Mouse (Mus musculus): ENCODE data around the gene Gm28230. TPM values are rescaled to one million over a fixed set of nuclear protein-coding genes. Genes with fewer than 3 reads are reported as not detected.

Gene Gm28230
- polyA plus RNA-seq, 1 experiment from 2014 or later: not detected

- Histone ChIP-seq H3K9me3 (no peaks in the 10 kb centered on the region), H3K9ac (replicated peaks) (no peak overlapping the region), H3K4me2 (replicated peaks) (no peak overlapping the region), H3K27ac (replicated peaks) (no peak overlapping the region), H3K4me1 (0 out of 2 replicates have a peak, but pooled peaks cover 5% of the 10 kb centered on the region), H3K27me3 (peaks cover 100% of the 10 kb centered on the region), H3K4me3 (no peak overlapping the region), H3K36me3 (no peaks in the 10 kb centered on the region)
- ATAC-seq (ENCODE audit: low FRiP score, low read depth): no peak
- WGBS: 5% methylated on average over 8 of the region's 8 CpGs
These were observed 3.6 kb upstream of the Gm28230 start for GRCm38 (mm10) chr2:74722949-74723348.

GRCm38 (mm10) chr2:74724244-74725015, 2.1 kb upstream of the Gm28230 start:
- Histone ChIP-seq H3K9me3 (no peaks in the 10 kb centered on the region), H3K36me3 (no peaks in the 10 kb centered on the region), H3K27ac (replicated peaks) (no peak overlapping the region), H3K9ac (replicated peaks) (no peak overlapping the region), H3K4me3 (no peak overlapping the region), H3K27me3 (peaks cover 100% of the 10 kb centered on the region), H3K4me1 (0 out of 2 replicates have a peak, but pooled peaks cover 5% of the 10 kb centered on the region), H3K4me2 (replicated peaks) (no peak overlapping the region)
- 6% methylated on average over 7 of the region's 7 CpGs for WGBS
- ATAC-seq (ENCODE audit: low FRiP score, low read depth): no peak

DNA sequence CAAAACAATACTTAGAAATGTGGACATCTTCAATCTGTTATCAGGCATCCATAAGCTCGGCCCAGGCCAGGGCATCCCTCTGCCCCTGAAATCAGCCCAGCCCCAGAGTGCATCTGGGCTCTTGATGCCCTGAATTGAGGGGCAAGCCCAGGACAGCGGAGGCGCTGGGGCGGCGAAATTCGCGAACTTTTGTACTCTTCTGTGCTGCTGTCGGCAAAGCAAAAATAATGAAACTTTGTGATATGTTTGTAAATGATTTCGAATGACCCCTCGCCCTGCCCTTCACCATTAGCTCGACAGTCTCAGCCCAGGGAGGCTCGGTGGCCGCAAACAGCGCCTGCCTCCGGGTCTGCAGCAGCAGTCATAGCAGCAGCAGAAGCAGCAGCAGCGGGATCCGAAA, 1.4 kb upstream of the Gm28230 start:
- Histone ChIP-seq H3K9ac (replicated peaks) (no peak overlapping the region), H3K27ac (replicated peaks) (no peak overlapping the region), H3K4me2 (replicated peaks) (no peak overlapping the region), H3K27me3 (peaks cover 99% of the 10 kb centered on the region), H3K9me3 (no peaks in the 10 kb centered on the region), H3K4me1 (0 out of 2 replicates have a peak, but pooled peaks cover 5% of the 10 kb centered on the region), H3K4me3 (no peak overlapping the region), H3K36me3 (no peaks in the 10 kb centered on the region)
- 2% methylated on average over 17 of the region's 17 CpGs for WGBS
- no peak for ATAC-seq (ENCODE audit: low FRiP score, low read depth)

GRCm38 (mm10) chr2:74726973-74727639, 578 bp downstream of the Gm28230 start:
- 0 out of 2 replicates have a peak, but pooled peaks cover 5% of the 10 kb centered on the region for H3K4me1 ChIP-seq
- H3K4me3 ChIP-seq: peak overlapping the region; percentile 14; the same call in 1 of the 2 replicates
- no peak overlapping the region for H3K27ac ChIP-seq (replicated peaks)
- under 1% methylated on average over 43 of the region's 43 CpGs for WGBS
- H3K4me2 ChIP-seq (replicated peaks): peak overlapping the region; percentile 14; the same call in 1 of the 2 replicates
- peaks cover 99% of the 10 kb centered on the region for H3K27me3 ChIP-seq
- H3K9me3 ChIP-seq: no peaks in the 10 kb centered on the region
- ATAC-seq (ENCODE audit: low FRiP score, low read depth): no peak
- no peak overlapping the region for H3K9ac ChIP-seq (replicated peaks)
- no peaks in the 10 kb centered on the region for H3K36me3 ChIP-seq

- Histone ChIP-seq H3K9ac (replicated peaks) (no peak overlapping the region), H3K9me3 (no peaks in the 10 kb centered on the region), H3K4me3 (peak overlapping the region; percentile 14; the same call in 1 of the 2 replicates), H3K36me3 (no peaks in the 10 kb centered on the region), H3K27me3 (peaks cover 99% of the 10 kb centered on the region), H3K4me2 (replicated peaks) (peak overlapping the region; percentile 14; the same call in 1 of the 2 replicates), H3K27ac (replicated peaks) (no peak overlapping the region), H3K4me1 (peaks cover 9% of the 10 kb centered on the region; the same call in 1 of the 2 replicates)
- 2% methylated on average over 25 of the region's 25 CpGs for WGBS
- ATAC-seq (ENCODE audit: low FRiP score, low read depth): no peak
These were observed 1.2 kb downstream of the Gm28230 start for GRCm38 (mm10) chr2:74727640-74728302.

DNA sequence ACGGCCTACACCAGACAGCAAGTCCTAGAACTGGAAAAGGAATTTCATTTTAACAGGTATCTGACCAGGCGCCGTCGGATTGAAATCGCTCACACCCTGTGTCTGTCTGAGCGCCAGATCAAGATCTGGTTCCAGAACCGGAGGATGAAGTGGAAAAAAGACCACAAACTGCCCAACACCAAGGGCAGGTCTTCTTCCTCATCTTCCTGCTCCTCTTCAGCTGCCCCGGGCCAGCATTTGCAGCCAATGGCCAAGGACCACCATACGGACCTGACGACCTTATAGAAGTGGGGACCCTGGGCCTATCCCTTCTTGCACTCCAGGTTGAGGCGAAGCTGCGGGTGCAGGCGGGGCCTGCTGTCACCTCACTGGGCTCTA, 1.8 kb downstream of the Gm28230 start:
- no peak overlapping the region for H3K9ac ChIP-seq (replicated peaks)
- H3K4me2 ChIP-seq (replicated peaks): no peak overlapping the region
- no peaks in the 10 kb centered on the region for H3K9me3 ChIP-seq
- no peaks in the 10 kb centered on the region for H3K36me3 ChIP-seq
- no peak for ATAC-seq (ENCODE audit: low FRiP score, low read depth)
- H3K4me1 ChIP-seq: peaks cover 9% of the 10 kb centered on the region; the same call in 1 of the 2 replicates
- no peak overlapping the region for H3K4me3 ChIP-seq
- WGBS: 2% methylated on average over 13 of the region's 13 CpGs
- H3K27ac ChIP-seq (replicated peaks): no peak overlapping the region
- H3K27me3 ChIP-seq: peaks cover 99% of the 10 kb centered on the region

DNA sequence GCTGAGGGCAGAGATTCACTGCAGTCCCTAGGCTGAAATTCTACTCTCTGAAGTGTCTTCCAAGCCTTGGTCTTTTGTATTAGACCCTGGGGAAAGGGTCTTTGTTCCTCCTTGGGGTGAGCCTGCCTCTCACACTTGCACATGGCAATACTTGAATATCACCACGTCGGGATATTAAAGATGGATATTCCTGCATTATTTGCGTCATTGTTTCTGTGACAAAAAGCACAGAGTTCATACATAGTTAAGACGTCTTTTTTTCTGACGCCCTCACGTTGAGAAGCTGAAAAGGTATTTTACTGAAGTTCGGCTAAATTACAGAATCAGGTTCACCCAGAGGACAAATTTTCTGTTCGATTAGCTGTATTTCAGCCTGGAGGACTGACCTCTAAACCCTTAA, 3.8 kb downstream of the Gm28230 start:
- Histone ChIP-seq H3K4me1 (peaks cover 9% of the 10 kb centered on the region; the same call in 1 of the 2 replicates), H3K27me3 (peaks cover 99% of the 10 kb centered on the region), H3K9ac (replicated peaks) (no peak overlapping the region), H3K9me3 (no peaks in the 10 kb centered on the region), H3K4me3 (no peak overlapping the region), H3K36me3 (no peaks in the 10 kb centered on the region), H3K27ac (replicated peaks) (no peak overlapping the region), H3K4me2 (replicated peaks) (no peak overlapping the region)
- no peak for ATAC-seq (ENCODE audit: low FRiP score, low read depth)
- WGBS: 3% methylated on average over 8 of the region's 8 CpGs

DNA sequence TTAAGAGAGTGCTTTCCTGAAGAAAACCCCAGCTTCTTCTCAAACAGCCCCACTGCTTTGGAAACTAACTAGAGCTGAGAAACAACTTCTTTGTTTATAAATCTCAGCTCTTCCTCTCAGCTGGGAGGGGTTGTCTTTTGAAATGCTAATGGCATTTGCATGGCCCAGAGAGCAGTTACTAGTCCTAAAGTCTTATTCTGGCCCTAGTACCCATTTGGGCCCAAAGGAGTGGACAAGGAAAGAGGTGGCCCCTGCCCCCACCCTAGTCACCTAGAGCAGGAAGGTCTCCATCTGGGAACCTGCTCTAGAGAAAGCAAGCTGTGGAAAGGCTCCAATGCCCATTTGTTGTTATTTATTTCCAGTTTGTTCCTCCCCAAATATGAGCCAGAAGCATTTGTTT, 4.5 kb downstream of the Gm28230 start:
- Histone ChIP-seq H3K36me3 (no peaks in the 10 kb centered on the region), H3K4me1 (peaks cover 11% of the 10 kb centered on the region), H3K27ac (replicated peaks) (no peak overlapping the region), H3K27me3 (peaks cover 99% of the 10 kb centered on the region), H3K4me3 (no peak overlapping the region), H3K4me2 (replicated peaks) (no peak overlapping the region), H3K9me3 (no peaks in the 10 kb centered on the region), H3K9ac (replicated peaks) (no peak overlapping the region)
- no peak for ATAC-seq (ENCODE audit: low FRiP score, low read depth)

GRCm38 (mm10) chr2:74731799-74732512, 5.4 kb downstream of the Gm28230 start:
- WGBS: 1% methylated on average over 9 of the region's 9 CpGs
- Histone ChIP-seq H3K9ac (replicated peaks) (no peak overlapping the region), H3K4me3 (no peak overlapping the region)

GRCm38 (mm10) chr2:74732513-74733316, 6.2 kb downstream of the Gm28230 start:
- no peak overlapping the region for H3K4me2 ChIP-seq (replicated peaks)
- 1% methylated on average over 52 of the region's 52 CpGs for whole genome bisulfite sequencing

More at GRCm38 (mm10) chr2:74731799-74732512, 5.4 kb downstream of the Gm28230 start:
- H3K9me3 ChIP-seq: no peaks in the 10 kb centered on the region
- no peak for ATAC-seq (ENCODE audit: low FRiP score, low read depth)
- no peak overlapping the region for H3K27ac ChIP-seq (replicated peaks)
- H3K4me1 ChIP-seq: peaks cover 13% of the 10 kb centered on the region
- H3K36me3 ChIP-seq: no peaks in the 10 kb centered on the region
- H3K4me2 ChIP-seq (replicated peaks): no peak overlapping the region
- peaks cover 99% of the 10 kb centered on the region for H3K27me3 ChIP-seq

GRCm38 (mm10) chr2:74733317-74733661, 6.8 kb downstream of the Gm28230 start:
- WGBS: 0% methylated on average over 16 of the region's 16 CpGs
- H3K36me3 ChIP-seq: no peaks in the 10 kb centered on the region
- peaks cover 8% of the 10 kb centered on the region for H3K4me1 ChIP-seq
- no peak overlapping the region for H3K4me3 ChIP-seq
- H3K27ac ChIP-seq (replicated peaks): no peak overlapping the region
- H3K9me3 ChIP-seq: no peaks in the 10 kb centered on the region
- no peak overlapping the region for H3K9ac ChIP-seq (replicated peaks)
- no peak overlapping the region for H3K4me2 ChIP-seq (replicated peaks)
- ATAC-seq (ENCODE audit: low FRiP score, low read depth): no peak
- peaks cover 99% of the 10 kb centered on the region for H3K27me3 ChIP-seq

More at GRCm38 (mm10) chr2:74732513-74733316, 6.2 kb downstream of the Gm28230 start:
- Histone ChIP-seq H3K4me3 (no peak overlapping the region), H3K36me3 (no peaks in the 10 kb centered on the region), H3K27ac (replicated peaks) (no peak overlapping the region), H3K9ac (replicated peaks) (no peak overlapping the region), H3K27me3 (peaks cover 99% of the 10 kb centered on the region), H3K4me1 (peaks cover 8% of the 10 kb centered on the region), H3K9me3 (no peaks in the 10 kb centered on the region)
- ATAC-seq (ENCODE audit: low FRiP score, low read depth): no peak

All from midbrain, embryonic 12.5 days (tissue).